Mouse (Mus musculus): ENCODE data around the gene Ccr5. TPM values are rescaled to one million over a fixed set of nuclear protein-coding genes. Genes with fewer than 3 reads are reported as not detected.
"Not testable (repeated sequence)": the region's sequence is repeated elsewhere in the genome, so short reads cannot be mapped to it uniquely, and the experiment has no call there.

The Ccr5 gene
- 1 to 10 TPM; 6.0 to 8.4 TPM for total RNA-seq (2021)

DNA sequence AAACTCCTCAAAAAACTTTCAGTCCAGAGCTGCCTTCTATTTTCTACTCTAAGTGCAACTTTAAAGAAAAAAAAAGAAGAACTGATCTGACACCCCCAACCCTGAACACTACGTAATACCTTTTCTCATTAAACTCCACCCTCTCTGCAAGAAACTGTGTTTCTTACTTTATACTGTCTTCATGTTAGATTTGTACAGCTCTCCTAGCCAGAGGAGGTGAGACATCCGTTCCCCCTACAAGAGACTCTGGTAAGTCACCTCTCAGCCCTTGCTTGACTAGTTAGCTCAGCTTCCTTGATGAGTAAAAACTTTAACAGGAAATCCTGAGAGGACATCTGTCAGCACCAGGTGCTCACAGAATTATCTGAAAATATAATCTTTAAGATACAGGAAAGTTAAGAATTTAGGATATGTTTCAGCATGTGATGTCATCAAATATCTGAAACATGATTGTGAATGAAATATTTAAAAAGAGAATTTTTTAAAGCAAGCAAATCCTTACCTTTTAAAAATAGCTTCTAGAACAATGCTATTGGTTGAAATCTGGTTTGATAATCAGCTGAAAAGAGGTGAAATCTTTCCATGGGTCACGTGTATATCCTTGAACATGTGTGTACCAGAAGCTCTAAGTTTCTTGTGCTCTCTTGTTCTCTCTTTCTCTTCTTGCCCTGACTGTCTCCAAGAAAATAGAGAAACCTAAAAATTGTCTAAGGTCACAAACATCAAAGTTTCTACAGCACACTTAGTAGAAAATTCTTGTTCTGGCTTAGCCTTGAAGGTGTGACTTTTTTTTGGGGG lies at the start of gene Ccr5:
Gene Ccr5, plus strand, starts transcription at position 157 of the 798 bp plus-strand sequence.
- DNase-seq (ENCODE audit: low spot score in 2 of 2): no peak
- intact Hi-C loops (cut with DNase I): no loop called here

DNA sequence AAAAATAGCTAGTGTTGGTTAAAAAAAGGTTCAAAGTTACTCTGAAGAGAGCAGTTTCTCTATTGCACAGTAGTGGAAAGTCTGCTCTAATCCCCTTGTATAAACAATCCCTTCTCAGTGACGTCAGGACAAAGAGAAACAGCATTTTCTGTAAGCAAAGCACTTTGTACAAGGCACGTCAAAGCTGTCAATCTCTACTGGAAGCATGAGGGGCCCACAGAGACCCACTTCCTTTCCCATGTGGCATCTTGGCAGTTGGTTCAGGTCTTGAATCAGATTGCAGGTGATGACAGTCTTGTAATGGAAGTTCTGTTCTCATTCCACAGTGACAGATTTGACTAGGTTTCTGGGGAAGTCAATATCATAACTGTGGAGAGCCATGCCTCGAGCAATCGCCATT lies 41.5 kb upstream of the Ccr5 start:
- intact Hi-C loops (cut with DNase I): no loop called here
- no peak for DNase-seq (ENCODE audit: low spot score in 2 of 2)

DNA sequence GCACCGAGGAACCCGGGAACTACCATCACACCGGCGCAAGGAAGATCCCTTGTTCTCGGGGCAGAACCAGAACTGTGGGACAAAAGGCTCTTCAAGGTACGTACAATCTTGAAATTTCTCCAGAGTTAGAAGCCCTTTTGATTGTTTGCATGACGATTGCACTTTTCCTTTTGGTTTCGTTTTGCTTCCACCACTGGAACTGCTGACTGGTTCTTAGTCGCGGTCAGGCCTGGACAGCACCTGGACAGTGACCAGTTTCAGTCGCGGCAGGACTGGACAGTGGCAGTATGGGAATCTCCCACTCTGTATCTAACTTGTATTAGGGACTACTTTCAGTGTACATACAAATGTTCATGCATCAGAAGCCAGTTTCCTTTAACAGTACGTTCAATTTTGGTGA lies 40.9 kb upstream of the Ccr5 start:
- intact Hi-C loops (cut with DNase I); DNase-seq (ENCODE audit: low spot score in 2 of 2): not testable (repeated sequence)

DNA sequence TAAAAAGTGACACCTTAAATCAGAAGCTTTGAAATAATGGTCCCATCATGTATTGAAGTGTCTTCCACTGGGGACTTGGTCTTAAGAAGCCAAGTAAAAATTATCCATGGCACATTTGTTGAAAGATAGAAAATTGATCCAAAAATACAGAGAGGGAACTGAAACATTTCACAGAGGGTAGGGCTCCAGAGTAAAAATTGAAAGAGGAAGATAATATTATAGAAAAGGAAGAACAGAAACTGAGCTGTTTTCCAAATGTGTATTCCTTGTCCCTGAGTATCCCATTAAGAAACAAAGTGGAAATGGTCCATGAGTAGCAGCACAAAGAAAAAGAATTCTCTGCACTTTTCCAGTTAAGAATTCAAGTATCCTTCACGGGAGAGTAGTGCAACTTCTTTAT lies 30.9 kb upstream of the Ccr5 start:
- no peak for DNase-seq (ENCODE audit: low spot score in 2 of 2)
- intact Hi-C loops (cut with DNase I): no loop called here

DNA sequence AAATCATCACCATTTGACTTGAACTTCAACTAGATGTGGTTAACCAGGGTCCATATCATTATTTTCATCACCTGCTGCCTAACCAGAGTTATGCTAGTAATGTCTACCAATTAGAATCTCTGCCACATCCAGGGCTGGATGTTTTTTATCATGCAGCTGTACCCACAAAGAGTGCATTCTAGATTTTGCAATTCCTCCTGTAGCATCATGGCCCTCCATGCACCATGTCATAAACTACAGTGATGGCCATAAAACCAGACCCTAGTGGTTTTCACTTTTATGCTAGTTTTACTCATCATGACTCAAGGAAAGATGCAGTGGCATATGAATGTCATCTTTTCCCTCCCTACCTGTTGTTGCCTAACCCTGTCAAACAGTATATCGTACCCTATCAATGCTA lies 22.2 kb upstream of the Ccr5 start:
- intact Hi-C loops (cut with DNase I): no loop called here
- DNase-seq (ENCODE audit: low spot score in 2 of 2): no peak

DNA sequence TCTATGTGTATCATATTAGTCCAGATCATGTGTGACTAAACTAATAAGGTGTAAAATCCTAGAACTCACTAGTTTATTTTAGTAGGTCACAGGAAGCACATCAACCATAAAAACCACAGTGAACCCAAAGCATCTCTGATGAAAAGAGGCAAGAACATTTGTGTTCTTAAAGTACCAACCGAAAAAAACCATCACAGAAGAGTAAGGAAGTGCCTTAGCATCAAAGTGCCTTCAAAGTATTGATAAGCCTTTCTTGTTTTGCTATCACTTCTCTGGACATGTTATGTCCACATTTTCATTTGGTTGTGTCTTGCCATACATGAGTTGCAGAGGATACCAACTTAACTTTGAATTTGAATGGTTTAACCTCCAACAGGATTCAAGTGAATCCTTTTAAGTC lies 21.0 kb upstream of the Ccr5 start:
- DNase-seq (ENCODE audit: low spot score in 2 of 2): no peak

DNA sequence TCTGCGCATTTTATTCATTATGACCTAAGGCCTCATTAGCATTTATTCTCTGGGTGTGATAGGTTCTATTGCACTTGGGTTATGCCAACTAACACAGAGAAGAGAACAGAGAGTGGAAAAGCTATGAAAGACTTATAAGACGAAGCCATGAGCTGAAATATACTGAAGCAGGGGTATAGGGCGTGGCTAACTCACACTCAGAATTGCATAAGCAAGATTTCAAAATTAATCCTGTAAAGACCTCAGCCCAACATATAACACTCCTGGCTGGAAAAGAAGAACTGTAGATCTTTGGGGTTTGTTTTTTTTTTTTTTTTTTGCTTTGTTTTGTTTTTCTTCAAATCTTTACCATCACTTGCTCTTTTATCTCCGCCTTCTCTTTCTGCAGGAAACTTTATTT lies 19.6 kb upstream of the Ccr5 start, which contains the start of gene Ccr2:
Gene Ccr2, plus strand, starts transcription at position 228 of the 400 bp plus-strand sequence.
- intact Hi-C loops (cut with DNase I): no loop called here
- no peak for DNase-seq (ENCODE audit: low spot score in 2 of 2)

More for the DNA sequence above, 21.0 kb upstream of the Ccr5 start:
- intact Hi-C loops (cut with DNase I): no loop called here

DNA sequence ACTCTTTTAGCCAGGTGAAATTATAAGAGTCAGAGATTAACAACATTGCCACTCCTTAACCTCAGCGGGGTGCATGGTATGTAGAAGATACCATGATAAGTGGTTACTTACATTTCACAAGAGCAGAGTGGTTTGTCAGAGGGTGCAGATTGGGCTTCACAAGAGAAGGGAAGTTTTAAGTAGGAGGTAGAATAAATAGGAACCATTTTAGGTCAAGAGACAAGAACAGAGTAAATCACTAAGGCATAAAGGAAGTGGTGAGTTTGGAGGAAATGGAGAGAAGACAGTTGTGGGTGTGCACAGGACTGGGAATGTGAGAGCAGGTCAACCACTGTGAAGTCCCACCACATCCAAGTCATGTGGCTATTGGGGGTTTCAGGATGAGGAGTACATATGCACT lies 18.1 kb upstream of the Ccr5 start:
- DNase-seq (ENCODE audit: low spot score in 2 of 2): no peak
- intact Hi-C loops (cut with DNase I): no loop called here

DNA sequence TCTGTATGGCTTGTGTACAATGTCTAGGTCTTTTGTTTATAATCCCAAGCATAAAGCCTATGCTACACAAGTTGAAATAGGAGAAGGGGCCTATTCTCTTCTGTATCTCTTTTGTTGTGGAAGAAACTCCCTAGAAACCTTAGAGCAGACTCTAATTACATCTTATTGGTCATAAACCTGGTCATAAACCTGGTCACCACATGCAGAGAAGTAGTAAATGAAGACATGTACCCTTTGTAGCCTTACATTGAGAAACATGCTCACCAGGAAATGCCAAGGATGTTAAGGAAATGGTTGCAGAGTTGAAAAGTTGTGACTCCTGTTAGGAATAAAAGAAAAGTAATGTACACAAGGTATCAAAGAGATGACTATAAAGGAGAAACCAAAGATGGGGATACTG lies 16.1 kb upstream of the Ccr5 start:
- no peak for DNase-seq (ENCODE audit: low spot score in 2 of 2)
- intact Hi-C loops (cut with DNase I): no loop called here

DNA sequence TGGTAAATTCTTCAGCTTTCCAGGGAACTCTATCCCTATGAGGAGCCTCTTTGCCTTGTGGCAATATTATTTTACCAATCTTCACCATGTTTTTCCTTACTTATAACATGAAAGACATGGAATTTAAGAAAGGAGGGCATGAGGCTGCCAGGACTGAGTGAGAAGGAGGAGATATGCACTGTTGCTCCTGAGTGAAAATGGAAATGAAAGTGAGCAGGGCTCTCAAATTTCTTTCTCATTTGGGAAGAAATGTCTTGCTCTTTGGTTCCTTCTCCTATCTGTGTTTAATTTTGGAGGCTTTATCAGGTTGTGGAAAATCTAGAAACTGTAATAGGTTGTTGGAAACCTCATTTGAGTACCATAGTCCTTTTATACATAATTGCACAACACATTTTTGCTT lies 14.1 kb upstream of the Ccr5 start:
- no peak for DNase-seq (ENCODE audit: low spot score in 2 of 2)

DNA sequence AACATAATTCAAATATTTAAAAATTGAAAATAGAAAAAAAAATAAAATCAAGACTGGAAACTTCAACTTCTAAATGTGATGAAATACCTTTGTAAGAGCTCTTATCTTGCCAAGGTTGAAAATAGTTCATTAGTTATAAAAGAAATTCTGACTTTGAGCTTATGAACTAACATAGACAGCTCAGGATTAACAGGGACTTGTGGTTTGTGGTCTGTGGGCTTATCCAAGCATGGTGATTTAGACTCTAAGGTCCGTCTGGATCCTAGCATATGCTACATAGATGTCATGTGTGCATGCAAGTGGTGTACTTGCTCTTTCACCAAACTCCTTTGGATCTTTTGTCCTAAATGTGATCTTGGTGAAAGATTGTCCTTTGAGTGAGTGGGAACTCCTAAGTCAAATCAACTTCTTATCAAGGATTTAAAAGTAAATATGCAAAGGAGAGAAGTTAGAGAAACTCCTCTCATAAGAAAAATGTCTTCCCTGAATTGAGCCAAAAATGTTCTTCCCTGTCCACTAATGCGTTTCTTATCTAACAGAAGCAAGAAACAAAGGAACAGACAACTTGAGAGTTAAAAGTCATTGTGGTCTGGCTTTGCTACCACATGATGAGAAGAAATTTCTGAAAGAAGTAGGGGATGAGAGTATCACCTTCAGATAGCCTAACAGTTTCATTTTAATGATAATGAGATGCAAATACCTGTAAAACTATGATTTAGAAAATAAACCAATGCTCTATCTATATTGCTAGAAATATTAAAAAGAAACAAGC lies 12.8 kb upstream of the Ccr5 start:
- intact Hi-C loops (cut with DNase I): no loop called here
- DNase-seq (ENCODE audit: low spot score in 2 of 2): no peak

More for the DNA sequence above, 14.1 kb upstream of the Ccr5 start:
- intact Hi-C loops (cut with DNase I): no loop called here

DNA sequence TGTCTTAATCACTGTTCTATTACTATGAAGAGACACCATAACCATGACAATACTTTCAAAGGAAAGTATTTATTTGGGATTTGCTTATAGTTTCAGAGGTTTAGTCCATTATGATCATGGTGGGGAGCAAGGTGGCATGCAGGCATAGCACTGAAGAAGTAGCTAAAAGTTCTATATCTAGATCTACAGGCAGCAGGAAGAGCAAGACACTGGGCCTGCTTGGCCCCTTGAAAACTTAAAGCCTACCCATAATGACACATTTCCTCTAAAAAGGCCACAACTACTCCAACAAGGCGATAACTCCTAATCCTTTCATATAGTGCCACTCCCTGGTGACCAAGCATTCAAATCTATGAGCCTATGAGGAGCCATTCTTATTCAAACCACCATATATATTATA lies 9.3 kb upstream of the Ccr5 start:
- intact Hi-C loops (cut with DNase I): no loop called here
- DNase-seq (ENCODE audit: low spot score in 2 of 2): no peak

DNA sequence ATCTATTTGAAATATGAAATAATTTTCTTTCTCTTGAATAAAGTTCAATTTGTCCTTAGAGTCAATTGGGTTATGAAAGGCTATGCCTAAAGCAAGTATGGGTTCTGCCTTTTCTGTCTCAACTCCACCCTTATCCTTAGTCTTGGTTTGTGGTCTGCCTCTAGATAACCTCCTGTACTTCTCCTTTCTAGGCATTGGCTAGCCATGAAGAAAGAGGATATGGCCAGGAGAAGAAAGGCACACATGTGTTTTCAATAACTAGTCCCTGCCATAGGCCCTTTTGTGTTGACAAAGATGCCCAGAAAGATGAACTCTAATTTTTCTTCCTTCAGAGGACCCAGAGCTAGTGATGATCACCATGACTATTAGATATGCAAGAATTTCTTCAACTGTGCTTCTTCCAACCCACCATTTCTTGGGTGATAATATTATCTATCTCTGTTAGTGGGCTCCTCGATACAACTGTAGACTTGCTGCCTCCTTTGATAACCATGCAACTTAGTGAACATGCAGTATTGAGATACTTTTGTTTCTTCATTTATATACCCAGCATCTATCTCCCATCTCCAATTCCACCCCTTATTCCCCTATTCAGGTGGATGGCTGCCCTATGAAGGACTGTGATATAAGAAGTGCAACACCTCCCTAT lies 8.6 kb upstream of the Ccr5 start:
- intact Hi-C loops (cut with DNase I): no loop called here
- DNase-seq (ENCODE audit: low spot score in 2 of 2): no peak

DNA sequence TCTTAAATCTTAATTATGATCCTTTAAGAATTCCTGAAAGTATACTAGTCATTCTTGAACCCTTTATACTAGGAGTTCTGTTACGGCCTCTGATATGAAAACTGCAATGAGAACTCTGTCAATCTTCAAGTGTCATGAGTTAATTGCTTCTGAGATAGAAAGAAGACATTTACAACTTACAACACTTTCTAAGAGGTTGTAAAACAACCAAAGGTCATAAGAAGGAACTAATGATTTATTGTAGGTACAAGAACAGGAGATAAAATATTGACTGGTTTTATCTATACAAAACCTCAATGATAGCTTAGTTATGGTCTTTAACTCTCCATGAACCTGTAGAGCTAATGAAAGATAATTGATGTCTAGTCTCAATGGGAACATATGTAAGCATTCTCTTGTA lies 7.6 kb upstream of the Ccr5 start:
- intact Hi-C loops (cut with DNase I): no loop called here
- DNase-seq (ENCODE audit: low spot score in 2 of 2): no peak

DNA sequence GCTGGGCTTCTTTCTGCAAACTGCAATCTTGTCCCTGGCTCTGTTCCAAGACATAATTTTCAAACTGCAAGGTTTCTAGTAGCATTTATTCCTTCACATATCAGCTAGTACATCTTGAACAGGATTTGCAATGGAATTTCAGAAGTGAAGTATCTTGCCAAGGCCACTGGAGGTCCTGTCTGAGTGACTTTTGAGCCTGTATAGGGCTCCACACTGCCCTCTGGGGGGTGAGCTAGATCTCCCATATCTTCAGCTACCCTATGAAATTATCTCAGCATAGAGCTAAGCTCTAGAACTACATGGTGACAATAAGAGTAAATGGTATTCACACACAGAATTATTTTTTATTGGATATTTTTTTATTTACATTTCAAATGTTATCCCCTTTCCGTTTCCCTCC lies 2.9 kb upstream of the Ccr5 start:
- intact Hi-C loops (cut with DNase I): no loop called here
- DNase-seq (ENCODE audit: low spot score in 2 of 2): no peak

DNA sequence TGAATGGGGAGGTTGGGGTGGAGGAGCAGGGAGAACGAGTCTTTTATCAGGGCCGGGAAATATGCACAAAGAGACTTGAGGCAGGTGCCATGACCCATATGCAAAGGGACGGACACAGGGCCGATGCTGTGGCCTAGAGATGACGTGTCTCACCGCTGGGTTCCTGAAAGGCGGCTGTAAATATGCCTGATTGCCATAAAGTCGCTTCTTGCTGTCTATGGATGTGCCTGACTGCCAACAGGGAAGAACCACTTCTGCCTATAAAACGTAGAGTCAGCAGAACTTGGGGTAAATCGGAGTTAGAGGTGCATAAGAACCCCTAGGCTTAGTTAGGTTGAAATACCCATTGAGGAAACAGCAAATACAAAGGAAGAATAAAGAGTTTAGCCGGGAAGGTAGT lies 4.2 kb downstream of the Ccr5 start:
- DNase-seq (ENCODE audit: low spot score in 2 of 2): no peak
- intact Hi-C loops (cut with DNase I): loop anchor here (5.0 kb wide), 1 partner anchor 488 kb away; no protein-coding TSS in a partner anchor

DNA sequence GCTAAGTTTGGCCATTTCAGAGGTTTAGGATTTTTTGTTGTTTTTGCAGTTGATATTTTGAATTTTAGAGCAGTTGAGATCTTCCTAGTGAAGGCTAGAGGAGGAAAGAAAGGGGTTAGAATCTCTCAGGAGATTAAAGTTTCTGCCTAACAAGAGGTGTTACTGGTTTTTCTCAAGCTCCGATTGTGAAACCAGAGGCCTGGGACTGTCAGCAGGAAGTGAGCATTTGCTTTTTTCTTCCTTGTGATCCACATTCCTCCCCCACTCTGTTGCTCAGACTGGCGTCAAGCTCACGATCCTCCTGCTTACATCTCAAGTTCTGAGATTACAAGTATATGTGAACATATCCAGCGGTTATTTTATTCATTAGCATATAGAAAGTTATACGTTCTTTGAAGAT lies 5.0 kb downstream of the Ccr5 start:
- intact Hi-C loops (cut with DNase I): loop anchor here (5.0 kb wide), 1 partner anchor 489 kb away; no protein-coding TSS in a partner anchor
- no peak for DNase-seq (ENCODE audit: low spot score in 2 of 2)

DNA sequence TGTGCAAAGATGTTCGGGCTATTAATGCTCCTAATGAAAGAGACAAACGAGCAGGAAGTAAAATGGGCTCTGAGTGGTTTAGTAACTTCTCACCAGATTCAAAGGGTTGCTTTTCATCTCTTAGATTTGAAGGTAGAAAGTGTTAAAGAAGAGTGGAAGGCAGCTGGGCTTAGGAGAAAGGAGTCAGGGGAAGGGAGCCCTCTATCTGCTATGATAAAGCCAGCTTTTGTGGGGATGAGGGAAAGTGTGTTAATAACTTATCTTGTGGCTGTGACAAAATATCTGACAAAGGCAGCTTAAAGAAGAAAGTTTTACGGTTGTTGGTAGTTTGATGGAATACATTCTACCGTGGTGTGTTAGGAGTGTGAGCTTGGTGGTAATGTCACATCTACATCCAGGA lies 6.1 kb downstream of the Ccr5 start:
- DNase-seq (ENCODE audit: low spot score in 2 of 2): no peak
- intact Hi-C loops (cut with DNase I): loop anchor here (5.0 kb wide), 1 partner anchor 490 kb away; no protein-coding TSS in a partner anchor

DNA sequence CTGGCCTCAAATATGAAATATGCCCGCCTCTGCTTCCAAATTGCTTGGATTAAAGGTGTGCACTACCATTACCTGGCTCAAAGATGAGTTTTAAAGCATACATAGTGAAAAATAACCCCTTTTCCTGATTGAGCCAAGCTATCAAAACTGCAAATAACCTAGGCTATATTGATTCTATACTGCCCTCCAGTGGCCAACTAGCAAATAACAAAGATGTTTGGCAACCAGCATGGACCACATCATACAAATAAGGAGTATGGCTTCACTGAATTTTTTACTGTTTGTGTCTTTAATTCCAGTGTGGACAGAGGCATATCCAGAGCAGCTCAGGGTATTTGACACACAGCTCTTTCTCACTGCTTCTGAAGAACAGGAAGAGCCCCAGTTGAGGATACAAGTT lies 7.0 kb downstream of the Ccr5 start:
- DNase-seq (ENCODE audit: low spot score in 2 of 2): peak in 1 of 2 experiments; percentile 8
- intact Hi-C loops (cut with DNase I): loop anchor here (1.0 to 5.0 kb wide), 2 partner anchors 142 to 491 kb away; no protein-coding TSS in a partner anchor

DNA sequence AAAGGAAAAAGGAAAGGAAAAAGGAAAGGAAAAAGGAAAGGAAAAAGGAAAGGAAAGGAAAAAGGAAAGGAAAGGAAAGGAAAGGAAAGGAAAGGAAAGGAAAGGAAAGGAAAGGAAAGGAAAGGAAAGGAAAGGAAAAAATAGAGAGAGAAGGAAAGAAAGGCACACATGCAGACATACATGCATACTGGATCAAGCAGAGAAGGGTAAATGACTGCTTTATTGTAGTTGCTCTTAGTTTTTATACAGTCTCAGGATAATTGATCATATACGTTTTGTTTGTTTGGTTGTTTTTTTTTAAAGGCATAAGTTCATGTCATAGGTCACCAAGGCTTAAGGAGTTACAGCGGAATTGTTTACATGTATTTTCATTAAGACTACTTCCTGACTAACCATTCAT lies 11.6 kb downstream of the Ccr5 start:
- intact Hi-C loops (cut with DNase I); DNase-seq (ENCODE audit: low spot score in 2 of 2): not testable (repeated sequence)

Data from left cerebral cortex, postnatal 36 days (tissue).